Mouse (Mus musculus) cerebellum, adult 9-10 months (tissue): ENCODE results near the gene Was.
"Not testable (repeated sequence)": the region's sequence is repeated elsewhere in the genome, so short reads cannot be mapped to it uniquely, and the experiment has no call there.

Experiments
- DNase-seq: peaks from one replicate; pipeline ENCODE4 v3.0.0; 2022

Gene Was

DNA sequence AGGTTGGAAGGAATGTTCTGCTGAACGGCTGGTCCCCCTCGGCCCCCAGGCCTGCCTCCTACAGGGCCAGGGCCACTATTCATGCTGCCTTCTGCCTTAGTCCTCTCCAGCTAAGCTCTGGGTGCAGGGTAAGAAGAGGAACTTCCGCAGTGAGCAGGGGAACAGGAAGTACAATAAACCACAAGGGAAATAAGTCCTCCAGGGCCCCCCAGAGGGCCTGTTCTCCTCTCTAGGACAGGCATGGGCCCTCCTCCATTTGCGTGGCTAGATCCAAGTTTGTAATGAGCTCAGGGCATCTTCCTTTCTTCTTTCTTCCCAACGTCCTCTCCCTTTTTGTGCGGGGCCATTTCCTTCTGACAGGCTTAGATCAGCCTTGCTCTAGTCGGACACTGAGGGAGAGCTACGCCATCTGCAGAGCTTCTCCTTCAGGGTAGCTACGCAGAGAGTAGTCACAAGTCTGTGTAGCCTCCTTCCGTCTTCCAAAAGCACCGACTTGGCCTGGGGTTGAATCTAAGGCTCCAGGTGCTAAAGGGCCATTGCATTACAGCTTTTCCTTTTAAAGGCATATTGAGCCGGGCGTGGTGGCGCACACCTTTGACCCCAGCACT lies at the start of gene Was:
Was (minus strand) TSS at position 153 of the 608 bp plus-strand sequence.
- no peak for DNase-seq

DNA sequence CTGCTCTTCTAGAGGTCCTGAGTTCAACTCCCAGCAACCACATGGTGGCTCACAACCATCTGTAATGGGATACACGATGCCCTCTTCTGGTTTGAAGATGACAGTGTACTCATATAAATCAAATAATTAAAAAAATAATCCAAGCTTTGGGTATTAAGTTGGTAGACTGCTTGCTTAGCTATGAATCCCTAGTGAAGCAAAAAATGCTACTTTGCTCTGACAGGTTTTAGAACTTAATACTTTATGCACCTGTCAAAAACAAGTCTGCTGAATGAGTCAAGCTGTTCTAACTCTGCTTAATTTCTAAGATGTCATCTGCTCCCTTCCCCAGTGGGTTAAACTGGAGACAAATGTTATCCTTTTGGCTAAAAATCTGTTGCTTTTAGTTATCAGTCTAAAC lies 49.2 kb upstream of the Was start:
- no peak for DNase-seq

DNA sequence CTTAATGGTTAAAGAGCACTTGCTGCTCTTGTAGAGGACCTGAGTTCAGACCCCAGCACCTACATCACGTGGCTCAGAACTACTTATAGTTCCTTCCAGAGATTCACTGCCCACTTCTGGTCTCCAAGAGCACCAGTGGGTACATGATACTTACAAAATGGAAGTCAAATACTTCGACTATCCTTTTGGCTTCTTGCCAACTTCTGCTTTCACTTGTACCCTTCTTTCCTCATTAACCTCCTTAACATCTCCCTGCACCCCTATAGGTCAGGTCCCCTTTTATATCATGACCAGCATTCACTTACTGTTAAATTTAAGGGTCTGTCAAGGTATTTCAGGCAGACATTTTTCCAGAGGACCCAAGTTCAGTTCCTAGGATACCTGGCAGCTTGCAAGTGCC lies 45.6 kb upstream of the Was start:
- no peak for DNase-seq

- DNase-seq: peak; percentile 92
These were observed 42.0 kb upstream of the Was start, which contains the start of gene Wdr13 for GRCm38 (mm10) chrX:8132017-8132976. Wdr13 (minus strand) TSS chrX:8132892.

DNA sequence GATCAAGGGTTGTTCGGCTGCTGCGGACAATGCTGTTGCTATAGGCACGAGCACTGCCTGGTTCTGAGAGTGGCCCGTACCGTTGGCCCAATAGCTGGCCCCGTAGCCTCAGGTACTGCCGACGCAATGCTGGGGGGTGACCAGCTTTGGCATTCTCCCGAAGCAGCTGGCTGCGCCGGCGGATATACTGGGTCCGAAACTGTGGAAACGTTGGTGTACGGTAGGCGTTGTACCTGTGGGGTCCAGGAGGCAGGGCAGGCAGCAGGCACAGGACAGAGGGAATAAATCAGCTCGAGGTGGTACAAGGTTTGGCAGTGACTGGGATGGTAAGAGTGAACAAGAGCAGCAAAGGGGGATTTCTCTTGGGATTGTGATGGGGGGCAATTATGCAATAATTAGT lies 41.1 kb upstream of the Was start:
- peak; percentile 43 for DNase-seq

GRCm38 (mm10) chrX:8125235-8125634 lies 34.9 kb upstream of the Was start:
- DNase-seq: no peak

GRCm38 (mm10) chrX:8123821-8124470 lies 33.6 kb upstream of the Was start:
- DNase-seq: peak; percentile 84

- no peak for DNase-seq
These were observed 27.0 kb upstream of the Was start for GRCm38 (mm10) chrX:8117264-8117663.

- DNase-seq: no peak
These were observed 25.0 kb upstream of the Was start for GRCm38 (mm10) chrX:8115275-8115674.

DNA sequence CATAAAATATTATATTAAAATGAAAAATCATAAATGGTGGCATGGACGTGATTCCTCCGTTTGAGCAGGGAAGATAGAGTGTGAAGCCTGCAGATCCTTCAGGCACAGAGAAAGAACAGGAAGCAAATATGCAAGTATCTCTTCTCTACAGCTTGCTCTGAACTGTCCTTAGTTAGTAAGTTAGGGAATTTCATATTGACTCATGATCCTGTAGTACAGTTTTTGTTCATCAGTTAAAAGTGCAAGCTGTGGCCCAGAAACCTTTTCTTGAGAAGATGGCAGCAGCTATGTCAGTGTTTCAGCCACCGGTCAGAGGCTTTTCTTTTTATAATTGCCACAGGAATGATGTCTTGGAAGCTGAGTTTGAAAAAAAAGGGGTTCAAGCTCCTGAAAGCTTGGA lies 14.7 kb upstream of the Was start:
- no peak for DNase-seq

- no peak for DNase-seq
These were observed 11.9 kb upstream of the Was start for GRCm38 (mm10) chrX:8102213-8102668.

- no peak for DNase-seq
These were observed 10.7 kb upstream of the Was start for GRCm38 (mm10) chrX:8101017-8101416.

DNA sequence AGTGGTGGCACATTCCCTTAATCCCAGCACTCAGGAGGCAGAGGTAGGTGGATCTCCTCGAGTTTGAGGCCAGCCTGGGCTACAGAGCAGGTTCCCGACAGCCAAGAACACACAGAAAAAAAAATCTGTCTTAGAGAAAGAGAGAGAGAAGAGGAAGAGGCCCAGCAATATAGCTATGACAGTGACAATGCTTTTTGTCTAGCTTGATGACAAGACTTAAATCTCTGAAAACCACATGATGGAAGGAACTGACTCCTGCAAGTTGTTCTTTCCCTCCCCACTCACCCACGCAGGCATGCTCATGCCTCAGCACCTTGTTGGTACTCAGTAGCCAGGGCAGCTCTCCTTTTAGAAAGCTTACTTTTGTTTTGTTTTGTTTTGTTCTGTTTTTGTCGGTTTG lies 9.1 kb upstream of the Was start:
- DNase-seq: no peak

GRCm38 (mm10) chrX:8096787-8097242 lies 6.5 kb upstream of the Was start:
- peak; percentile 97 for DNase-seq

DNA sequence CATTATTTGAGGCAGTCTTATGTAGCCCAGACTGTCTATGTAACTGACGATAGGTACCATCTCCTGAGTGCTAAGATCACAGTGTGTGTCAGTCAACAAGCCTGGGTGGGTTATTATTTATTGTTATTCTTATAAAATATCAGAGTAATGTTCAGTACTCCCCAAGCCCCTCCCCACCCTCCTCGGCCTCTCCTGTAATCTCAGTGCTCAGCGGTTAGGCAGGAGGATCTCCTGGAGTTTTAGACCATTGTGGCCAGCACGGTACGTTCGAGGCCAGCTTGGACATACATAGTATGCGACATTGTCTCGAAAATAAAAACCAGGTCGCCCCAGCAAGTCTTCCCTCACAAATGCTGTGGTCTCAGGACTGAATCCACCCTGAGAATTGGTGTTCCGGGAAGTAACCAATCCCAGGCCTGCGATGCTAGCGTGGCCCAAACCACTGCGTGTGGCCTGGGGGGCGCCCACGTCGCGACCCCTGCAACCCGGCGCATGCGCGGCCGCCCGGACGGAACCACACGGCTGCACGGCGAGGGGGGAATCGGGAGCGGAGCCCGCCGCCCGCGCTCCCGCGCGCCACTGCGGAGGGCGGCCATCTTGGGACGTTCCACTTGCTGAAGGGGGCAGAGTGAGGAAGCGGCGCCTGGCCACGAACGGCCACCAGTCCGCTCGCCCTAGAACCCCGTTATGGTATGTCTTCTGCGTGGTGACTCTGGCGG lies 5.9 kb upstream of the Was start:
- DNase-seq: peak; percentile 93

DNA sequence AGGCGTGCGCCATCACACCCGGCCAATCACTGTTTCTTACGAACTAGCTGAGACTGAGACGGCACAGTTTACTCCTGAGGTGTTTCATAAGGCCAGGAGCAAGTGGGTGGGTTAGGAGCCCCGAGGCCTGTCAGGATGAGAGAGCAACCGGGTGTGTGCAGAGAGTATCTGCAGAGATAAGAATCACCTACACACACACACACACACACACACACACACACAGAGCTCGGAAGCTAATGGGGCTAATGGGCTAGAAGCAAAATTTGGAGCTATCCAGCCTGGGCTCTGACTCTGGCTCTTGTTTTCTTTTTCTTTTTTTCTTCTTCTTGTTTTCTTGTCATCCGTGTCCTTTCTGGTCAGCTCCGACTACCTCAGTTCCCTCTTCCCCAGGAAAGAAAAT lies 5.2 kb upstream of the Was start:
- DNase-seq: no peak

- not testable (repeated sequence) for DNase-seq
These were observed 653 bp upstream of the Was start for GRCm38 (mm10) chrX:8090954-8091347.

GRCm38 (mm10) chrX:8089746-8090145 lies 552 bp downstream of the Was start:
- no peak for DNase-seq

GRCm38 (mm10) chrX:8085611-8086010 lies 4.7 kb downstream of the Was start:
- DNase-seq: no peak

- no peak for DNase-seq
These were observed 5.5 kb downstream of the Was start for GRCm38 (mm10) chrX:8084771-8085259.

DNA sequence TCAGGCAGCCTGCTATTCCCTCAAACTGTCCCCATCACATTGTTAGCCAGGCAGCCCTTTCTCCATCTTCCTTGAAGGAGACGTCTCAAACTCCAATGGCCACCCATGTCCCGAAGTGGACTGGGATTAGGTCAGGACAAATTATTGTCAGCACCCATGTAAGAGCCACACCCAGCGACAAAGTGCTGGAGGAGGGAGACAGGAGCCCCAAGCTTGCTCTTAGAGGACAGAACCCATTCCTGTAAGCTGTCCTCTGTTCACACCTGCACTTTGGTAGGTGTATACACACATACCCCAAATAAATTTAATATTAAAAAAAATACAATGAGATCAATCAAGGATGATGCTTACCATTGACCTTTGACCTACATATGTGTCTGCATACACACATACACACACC lies 15.2 kb downstream of the Was start:
- no peak for DNase-seq

DNA sequence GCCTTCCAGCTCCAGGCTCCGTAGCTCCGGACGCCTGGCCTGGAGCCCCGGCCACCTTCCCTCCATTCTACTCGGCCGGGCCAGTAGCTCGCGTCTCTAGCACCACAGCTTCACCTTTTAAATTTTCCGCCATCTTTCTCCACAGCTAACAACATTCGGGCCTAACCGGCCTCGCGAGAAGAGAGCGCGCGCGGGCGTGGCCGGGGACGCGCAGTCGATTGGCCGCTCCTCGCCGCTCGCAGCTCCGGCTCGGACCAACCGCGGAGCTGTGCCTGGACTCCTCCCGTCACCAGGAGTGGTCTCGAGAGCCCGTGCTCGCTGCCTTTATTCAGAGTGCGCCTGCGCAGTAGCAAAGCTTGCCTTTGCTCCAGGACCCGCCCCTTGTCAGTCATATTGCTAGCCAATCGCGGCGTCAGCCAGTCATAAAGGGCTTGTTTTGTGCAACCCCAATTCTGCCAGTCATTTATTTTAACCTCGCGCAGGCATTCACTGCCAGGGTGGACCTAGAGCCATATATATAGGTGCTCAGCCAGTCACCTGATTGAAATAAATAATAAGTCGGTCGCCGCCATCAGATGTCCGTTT lies 15.8 kb downstream of the Was start, which contains the start of gene Suv39h1:
Suv39h1 (minus strand) TSS at position 331 of the 585 bp plus-strand sequence.
- peak; percentile 96 for DNase-seq
